Mouse (Mus musculus): ENCODE results near the gene Slc4a2.

The Slc4a2 gene

GRCm38 (mm10) chr5:24423129-24424003 is at the start of gene Slc4a2, which contains the start of gene Cdk5:
Slc4a2 (plus strand) TSS chr5:24423837.
Cdk5 (minus strand) TSS chr5:24423530.
- peak; percentile 95 for DNase-seq (ENCODE audit: low spot score)

- DNase-seq (ENCODE audit: low spot score): no peak
These were observed 49.4 kb upstream of the Slc4a2 start for GRCm38 (mm10) chr5:24374216-24374615.

- no peak for DNase-seq (ENCODE audit: low spot score)
These were observed 48.8 kb upstream of the Slc4a2 start for GRCm38 (mm10) chr5:24374666-24375328.

GRCm38 (mm10) chr5:24378700-24379099 is 44.9 kb upstream of the Slc4a2 start:
- DNase-seq (ENCODE audit: low spot score): no peak

- DNase-seq (ENCODE audit: low spot score): no peak
These were observed 44.1 kb upstream of the Slc4a2 start for GRCm38 (mm10) chr5:24379501-24379900.

GRCm38 (mm10) chr5:24380499-24380898 is 43.1 kb upstream of the Slc4a2 start:
- no peak for DNase-seq (ENCODE audit: low spot score)

- no peak for DNase-seq (ENCODE audit: low spot score)
These were observed 42.2 kb upstream of the Slc4a2 start for GRCm38 (mm10) chr5:24381486-24381885.

DNA sequence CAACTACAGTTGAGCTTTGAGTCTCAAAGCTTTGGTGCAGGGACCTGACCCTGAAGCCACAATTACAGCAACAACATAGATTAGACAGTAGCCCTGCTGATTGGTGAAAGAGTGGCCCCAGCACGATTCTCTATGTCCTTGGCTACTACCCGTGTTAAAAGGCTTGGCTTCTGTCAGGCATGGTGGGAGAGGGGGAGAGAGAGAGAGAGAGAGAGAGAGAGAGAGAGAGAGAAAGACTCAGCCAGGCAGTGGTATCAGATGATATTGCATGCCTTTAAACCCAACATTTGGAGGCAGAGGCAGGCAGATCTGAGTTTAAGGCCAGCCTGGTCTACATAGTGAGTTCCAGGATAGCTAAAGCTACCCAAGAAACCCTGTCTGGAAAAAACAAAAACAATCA is 41.6 kb upstream of the Slc4a2 start:
- DNase-seq (ENCODE audit: low spot score): no peak

DNA sequence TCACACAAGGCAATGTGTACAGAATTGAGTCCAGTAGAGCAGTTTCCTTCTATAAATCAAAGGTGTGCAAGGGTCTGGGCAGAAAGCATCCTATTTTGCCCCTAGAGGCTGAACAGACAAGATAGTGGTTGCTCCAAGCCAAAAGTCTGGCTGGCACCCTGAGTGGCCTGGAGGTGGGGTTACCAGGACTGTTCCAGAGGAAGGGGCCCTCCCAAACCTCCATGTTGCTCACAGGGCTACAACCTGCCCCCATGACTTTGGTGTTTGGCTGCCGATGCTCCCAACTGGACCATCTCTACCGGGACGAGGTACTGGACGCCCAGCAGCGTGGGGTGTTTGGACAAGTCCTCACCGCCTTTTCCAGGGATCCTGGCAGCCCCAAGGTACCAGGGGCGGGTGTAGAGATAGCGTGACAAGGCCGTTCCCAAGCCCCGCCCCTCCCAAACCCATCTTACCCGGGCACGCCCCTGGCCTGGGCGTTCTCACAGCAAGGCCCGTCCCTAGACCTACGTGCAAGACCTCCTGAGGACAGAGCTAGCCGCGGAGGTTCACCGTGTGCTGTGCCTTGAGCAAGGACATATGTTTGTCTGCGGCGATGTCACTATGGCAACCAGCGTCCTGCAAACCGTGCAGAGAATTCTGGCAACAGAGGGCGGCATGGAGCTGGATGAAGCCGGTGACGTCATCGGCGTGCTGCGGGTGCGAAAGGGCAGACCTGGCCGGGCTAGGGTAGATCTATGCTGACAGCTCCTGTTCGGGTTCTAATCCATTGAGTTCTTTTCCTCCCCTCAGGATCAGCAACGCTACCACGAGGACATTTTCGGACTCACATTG is 40.4 kb upstream of the Slc4a2 start:
- DNase-seq (ENCODE audit: low spot score): peak; percentile 91

- DNase-seq (ENCODE audit: low spot score): no peak
These were observed 39.2 kb upstream of the Slc4a2 start for GRCm38 (mm10) chr5:24384407-24384806.

DNA sequence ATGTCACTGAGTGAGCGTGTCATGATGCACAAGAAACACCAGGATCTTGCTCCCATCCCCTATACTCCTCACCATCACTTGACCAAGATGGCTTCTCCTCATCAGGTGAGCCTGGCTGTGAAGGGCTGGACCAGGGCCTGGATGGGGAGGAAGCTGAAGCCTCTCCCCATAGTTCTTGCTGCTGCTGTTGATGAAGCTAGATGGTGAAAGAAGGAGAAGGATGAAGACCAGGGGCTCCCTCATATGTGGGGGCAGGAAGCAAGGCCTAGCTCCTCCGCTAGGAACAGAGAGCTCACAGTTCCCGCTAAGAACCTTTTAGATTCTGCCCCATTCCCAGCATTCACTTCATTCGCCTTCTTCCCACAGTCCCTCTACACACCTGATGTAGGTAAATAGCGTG is 38.3 kb upstream of the Slc4a2 start:
- DNase-seq (ENCODE audit: low spot score): no peak

DNA sequence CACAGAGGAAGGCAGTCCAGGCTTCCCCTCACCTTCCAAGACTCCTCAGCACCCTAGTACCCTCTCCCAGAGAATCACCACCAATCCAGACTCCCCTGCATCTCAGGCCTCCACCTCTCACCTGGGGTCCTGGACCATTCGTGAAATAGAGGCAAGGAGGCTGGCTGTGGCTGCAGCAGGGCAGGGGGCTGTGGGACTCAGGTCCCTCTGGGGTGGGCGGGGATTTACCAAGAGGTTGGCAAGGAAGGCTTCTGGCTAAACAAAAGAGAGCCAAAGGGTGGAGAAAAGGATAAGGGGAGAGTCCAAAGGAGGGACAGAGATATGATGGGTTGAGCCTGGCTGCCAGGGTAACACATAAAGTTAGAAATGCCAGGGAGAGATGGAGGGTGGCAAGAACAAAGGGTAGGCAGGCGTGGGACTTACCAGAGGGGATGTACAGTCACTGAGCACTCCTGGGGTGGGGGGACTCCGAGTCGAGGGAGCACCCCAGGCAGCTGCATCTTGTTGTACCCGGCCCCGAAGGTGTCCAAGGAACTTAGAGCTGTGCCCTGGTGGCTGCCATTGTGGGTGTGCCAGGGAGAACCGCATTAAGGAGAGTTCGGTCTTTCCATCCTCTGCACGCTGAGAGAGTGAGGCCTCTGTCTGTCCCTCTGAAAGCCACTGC is 37.6 kb upstream of the Slc4a2 start:
- no peak for DNase-seq (ENCODE audit: low spot score)

DNA sequence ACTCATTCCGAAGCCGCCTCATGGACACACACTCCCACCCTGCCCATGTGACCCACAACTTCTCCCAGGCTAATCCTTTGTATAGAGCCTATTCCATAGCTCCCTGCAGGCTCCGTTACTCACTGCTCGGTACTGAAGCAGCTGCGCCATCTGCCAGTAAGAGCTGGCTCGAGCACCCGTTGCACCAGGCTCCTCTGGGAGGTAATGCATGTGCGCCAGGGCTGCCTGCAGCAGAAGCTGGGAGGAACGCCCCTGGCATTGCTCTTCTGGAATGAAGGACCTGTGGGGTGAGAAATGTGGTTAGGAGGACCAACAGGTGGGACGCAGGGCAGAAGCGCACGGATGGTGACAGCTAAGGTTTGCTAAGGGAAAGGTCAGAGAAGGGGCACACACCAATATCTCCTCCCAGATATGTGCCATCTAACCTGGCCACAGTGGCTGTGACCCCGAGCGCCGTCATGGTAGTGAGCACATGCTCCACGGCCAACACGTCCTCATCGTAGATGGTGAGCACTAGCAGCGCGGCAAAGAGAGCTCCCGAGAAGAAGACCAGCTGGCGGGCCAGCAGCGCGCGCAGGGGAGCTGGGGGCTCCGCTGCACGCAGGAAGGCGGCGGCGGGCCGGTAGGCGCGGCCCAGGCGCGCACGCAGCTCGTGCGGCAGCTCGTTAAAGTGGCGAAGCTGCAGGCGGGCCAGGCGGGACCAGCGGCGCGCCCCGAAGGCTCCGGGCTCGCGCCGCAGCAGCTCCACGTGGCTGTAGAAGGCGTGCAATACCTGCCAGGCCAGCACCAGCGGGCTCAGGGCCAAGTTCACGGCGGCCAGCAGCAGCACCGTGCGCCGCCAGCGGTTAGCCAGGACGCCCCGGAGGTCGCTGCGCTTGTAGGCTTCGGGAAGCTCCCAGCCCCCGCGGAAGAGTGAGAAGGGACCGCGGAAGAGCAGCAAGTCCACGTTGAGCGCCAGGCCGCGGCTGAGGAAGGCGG is 36.1 kb upstream of the Slc4a2 start:
- peak; percentile 69 for DNase-seq (ENCODE audit: low spot score)

GRCm38 (mm10) chr5:24388246-24388915 is 35.3 kb upstream of the Slc4a2 start:
- DNase-seq (ENCODE audit: low spot score): no peak

DNA sequence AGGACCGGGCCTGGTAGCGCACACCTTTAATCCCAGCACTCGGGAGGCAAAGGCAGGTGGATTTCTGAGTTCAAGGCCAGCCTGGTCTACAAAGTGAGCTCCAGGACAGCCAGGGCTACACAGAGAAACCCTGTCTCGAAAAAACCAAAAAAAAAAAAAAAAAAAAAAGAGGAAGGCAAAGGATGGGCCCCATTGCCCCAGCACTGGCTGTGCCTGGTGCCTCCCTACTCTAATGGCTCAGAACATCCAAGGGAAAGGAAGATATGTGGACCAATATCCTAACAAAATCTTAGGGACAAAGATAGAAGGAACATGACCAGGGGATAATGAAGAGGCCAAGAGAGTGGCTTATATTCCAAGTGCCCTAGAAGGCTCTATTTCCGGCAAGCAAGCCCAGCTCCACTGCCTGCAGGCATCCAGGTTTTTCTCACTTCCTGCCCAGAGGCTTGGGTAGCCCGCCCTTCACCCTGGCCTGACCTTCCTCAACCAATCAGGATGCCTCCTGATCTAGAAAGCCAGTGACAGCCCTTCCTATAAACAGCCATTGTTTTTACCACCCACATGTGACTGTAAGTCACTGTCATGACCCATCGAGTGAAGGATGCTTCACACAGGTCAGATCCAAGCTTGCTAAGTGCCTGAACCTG is 34.5 kb upstream of the Slc4a2 start:
- no peak for DNase-seq (ENCODE audit: low spot score)

- DNase-seq (ENCODE audit: low spot score): no peak
These were observed 34.0 kb upstream of the Slc4a2 start for GRCm38 (mm10) chr5:24389658-24390020.

- no peak for DNase-seq (ENCODE audit: low spot score)
These were observed 31.8 kb upstream of the Slc4a2 start, which contains the start of gene Atg9b for GRCm38 (mm10) chr5:24391864-24392263. Atg9b (minus strand) TSS chr5:24392143.

- DNase-seq (ENCODE audit: low spot score): no peak
These were observed 30.9 kb upstream of the Slc4a2 start for GRCm38 (mm10) chr5:24392724-24393123.

DNA sequence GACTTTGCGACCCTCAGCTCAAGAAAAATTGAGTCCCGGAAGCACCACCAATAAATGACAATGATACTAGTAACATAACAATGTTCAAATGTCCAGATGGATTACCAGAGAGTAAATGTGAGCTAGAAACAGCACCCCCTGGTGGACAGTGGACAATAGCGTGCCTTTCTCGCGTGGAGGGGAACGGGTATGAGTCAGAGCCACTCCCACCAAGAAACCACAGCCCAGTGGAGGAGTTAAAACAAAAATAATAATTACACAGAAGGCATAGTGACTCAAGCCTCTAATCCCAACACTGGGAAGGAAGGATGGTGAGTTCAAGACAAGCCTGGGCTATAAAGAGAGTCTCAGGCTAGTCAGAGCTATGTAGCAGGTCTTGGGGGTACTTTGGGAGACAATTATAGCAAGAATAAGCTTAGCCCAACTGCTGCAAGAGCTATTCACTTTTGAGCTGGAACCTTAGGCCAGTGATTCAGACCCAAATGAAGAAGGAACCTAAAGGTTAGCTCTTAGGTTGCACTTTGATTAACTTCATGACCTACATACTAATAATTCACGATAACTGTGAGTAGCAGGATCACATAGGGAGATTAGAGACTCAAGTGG is 30.1 kb upstream of the Slc4a2 start, which contains the start of gene Abcb8:
Gene Abcb8, plus strand, starts transcription at position 272 of the 606 bp plus-strand sequence.
- DNase-seq (ENCODE audit: low spot score): peak; percentile 67
